Mouse (Mus musculus) adrenal gland, postnatal 14 days (tissue): ENCODE measurements at regions not wholly inside any gene's neighbourhood (a gene's known extent, or its start where the extent isn't known, plus 50 kb on each side); places are given as distances from the start of the nearest gene placed in this dataset.
"Not testable (repeated sequence)": the region's sequence is repeated elsewhere in the genome, so short reads cannot be mapped to it uniquely, and the experiment has no call there.

Experiments
- DNase-seq: peaks from one replicate; pipeline ENCODE4 v3.0.0; 2021; ENCODE audit warnings: mixed read lengths

DNA sequence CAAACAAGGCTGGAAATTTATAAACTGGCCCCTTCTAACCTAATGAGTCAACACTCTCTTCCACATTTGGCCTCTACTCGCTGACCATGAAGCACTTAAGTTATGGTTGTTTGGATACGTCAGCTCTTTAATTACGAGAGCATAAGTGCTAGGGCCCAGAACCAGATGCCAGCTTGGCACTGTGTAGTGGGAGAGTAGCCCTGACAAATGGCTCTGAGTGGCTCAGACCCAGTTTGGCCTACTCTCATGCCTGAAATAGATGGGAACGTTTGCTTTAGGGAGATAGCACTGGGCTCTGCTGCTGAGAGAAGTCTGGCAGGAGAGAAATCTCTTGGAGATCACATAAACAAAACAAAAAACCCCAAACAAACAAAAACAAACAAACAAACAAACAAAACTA lies 278.5 kb upstream of the Ubash3b start:
- DNase-seq = peak; percentile 31

DNA sequence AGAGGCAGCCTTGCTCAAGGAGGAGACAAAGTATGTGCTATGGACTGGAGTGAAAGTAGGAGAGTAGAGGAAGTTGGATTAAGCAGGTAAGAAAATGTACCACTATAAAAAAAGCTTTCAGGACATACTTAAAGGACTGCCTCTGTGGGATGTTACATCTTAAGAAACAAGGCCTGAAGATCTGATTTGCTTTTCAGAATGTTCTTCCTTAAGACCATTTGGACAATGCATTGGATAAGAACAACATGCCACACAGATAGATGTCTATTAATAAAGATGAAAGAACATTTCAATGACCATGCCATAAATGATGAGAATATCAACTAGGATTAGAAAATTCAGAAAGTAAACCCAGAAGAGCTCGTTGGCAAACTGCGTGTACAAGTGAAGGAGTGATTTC lies 276.6 kb upstream of the Ubash3b start:
- DNase-seq = no peak

DNA sequence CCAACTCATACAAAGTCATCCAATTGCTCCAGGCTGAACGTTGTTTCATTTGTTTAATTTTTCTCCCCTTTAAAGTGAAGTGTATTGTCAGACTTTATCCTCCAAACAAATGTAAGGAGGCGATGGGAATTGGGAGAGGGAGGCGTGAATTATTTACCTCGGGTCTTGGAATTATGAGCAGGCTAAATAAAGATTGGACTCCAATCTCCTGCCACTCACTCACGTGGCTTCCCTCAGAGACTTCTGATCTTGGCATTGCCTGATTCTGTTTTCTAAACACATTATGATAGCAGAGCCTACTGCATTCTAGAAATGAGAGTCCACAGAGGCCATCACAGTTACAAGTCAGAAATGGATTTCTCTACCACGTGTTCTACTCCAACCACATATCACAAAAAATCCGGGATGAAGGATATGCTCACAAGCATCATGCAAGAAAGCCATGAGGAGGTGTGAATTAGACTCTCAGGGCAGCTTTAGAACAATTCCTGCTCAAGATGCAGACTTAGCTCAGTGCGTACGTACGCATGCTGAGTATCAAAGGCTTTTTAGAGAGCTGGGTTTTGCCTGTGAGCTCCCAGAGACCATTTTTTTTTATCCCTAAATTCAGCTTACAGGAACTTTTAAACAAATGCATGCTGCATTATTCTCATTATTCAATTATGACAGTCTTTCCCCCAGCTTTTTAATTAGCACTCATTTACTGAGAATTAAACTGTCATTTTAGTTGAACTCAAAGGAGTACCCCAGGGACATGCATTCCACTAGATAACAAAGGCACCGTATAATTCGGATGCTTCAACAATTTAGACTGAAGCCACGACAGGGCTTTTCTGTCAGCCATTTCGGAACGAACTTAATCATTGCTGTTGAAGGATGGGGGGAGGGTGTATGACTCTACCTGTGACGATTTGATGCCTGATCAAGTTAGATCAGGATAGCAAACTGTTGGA lies 269.2 kb upstream of the Ubash3b start:
- no peak for DNase-seq

DNA sequence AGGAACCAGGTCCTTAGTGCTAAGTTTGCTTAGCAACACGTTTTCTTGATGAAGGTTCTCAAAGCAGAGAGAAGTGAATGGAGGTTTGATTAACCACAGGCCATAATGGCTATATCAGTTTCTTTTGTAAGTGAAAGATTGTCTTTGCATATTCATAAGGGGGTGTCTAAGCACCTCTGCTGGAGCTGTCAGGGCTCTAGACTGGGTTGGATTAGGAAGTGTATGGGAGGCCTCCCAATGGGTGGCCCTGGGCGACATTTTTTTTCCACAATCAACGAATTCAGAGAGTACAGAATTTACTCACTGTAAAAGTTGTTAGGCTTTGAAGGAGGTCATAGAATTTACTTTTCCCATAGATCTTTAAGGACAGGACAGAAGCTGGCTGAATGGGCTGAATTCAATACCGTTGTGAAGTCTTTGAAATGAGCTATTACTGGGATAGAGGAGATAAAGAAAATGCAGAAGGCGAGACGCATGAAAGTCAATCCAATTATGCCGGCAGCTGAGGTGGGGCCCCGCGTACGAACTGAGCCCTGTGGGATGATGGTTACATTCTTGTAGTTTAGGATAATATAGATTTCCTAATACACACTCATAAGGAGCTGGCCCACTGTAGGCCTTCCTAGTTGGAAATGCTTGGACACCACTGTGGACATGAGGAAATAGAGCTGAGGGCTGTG lies 268.4 kb upstream of the Ubash3b start:
- DNase-seq = peak; percentile 7

DNA sequence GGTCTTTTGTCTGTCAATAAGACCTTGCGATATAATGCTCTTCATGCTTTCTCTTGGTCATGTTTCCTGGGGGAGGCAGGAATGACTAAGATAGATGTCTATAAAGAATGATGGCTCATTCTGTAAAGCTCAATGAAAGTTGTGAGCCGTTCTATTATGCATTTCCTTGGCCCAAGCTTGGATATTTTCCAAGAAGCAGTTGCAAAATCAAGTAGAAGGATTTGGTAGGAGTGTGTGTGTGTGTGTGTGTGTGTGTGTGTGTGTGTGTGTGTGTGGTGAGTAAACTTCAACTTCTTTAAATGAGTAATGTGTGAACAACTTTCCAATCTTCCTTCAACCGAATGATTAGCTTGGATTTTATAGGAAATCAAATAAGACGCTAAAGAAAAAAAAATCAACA lies 267.7 kb upstream of the Ubash3b start:
- no peak for DNase-seq

DNA sequence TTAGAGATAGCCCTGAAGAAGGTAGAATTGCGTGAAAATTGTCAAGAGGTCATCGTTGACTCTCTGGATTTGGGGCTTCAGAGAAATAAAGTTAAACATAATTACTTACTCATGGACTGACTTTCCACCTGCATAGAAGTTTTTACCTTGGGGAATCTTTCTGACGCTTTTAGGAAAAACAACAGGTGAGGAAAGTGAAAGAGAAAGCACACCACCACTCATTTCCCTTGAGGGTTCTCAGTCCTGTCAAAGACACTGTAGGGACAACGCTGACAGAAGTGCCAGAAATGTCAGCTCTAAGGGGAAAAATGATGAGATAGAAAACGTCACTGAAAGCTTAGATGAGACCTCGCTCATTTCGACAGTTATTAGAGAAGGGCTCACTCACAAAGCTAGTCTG lies 265.2 kb upstream of the Ubash3b start:
- DNase-seq = no peak

DNA sequence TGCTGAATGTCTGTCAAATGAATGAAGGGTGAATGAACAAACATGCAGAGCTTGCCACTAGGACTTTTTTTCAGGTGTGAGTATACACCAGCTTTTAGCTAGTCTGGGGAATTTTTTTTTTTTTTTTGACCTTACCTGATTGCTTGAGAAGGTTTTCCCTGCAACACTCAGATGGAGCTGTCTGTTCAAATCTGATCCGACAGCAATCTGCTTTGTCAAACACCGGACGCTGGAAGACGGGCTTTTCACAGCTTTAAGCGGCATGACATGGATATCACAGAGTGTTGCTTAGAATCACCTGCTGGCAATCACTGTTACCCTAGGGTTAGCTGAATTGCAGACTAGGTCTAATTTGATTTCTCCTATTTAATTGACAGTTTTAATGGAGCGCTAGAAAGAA lies 263.7 kb upstream of the Ubash3b start:
- DNase-seq = no peak

DNA sequence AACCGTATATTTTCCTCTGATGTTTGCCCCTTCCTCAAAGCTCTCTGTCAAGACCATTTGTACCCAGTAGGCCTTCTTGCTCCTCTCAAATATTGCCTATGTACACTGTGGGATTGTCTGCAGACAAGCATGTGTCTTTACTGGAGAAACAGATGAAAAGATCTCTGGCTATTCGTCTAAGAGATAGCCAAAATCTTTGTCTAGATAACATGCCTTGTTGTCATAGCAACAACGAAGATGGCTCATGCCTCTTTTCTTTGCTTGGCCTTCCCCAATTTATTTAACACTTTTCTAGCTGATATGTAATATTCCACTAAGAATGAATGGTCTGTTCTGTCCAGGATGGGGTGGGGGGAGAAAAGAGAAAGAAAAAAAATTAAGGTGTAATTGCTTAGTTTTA lies 252.3 kb upstream of the Ubash3b start:
- no peak for DNase-seq

DNA sequence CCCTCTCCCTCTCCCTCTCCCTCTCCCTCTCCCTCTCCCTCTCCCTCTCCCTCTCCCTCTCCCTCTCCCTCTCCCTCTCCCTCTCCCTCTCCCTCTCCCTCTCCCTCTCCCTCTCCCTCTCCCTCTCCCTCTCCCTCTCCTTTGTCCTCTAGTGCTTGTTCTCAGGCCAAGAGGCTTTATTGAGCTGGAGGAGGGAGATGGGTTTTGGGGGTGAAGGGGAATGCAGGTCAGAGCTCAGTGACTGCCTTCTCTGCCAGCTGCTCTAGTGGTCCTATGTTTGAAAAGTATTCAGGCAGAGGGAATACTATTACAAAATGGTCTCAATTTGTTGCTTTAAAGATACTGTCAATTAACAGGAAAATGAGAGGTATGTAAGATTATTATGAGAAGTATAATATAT lies 251.6 kb upstream of the Ubash3b start:
- not testable (repeated sequence) for DNase-seq

DNA sequence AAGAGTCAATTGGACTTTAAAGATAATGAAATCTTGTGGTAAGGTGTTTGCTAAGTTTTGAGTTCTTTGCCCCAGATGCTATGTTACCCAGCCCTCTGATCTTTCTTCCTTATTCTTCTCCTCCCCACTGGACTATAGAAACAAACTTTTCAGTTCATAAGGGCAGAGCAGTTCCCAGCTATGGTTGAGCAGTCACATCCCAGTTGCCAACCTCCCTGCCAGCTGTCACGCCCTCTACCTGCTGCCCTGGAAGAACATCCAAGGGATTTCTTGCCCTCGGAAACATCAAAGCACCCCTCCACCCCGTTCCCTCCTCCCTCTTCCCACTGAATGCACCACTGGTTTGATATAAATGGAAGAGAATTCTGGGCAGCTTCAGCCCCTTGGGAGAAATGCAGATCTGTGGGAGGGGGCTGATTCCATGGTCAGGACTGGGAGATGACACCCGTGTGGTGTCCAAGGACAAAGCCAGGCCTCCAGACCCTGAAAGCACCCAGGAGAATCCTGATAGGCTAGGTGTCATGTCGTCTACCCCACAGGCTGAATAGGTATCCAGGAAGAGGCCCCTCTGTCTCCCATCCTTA lies 250.8 kb upstream of the Ubash3b start:
- no peak for DNase-seq

DNA sequence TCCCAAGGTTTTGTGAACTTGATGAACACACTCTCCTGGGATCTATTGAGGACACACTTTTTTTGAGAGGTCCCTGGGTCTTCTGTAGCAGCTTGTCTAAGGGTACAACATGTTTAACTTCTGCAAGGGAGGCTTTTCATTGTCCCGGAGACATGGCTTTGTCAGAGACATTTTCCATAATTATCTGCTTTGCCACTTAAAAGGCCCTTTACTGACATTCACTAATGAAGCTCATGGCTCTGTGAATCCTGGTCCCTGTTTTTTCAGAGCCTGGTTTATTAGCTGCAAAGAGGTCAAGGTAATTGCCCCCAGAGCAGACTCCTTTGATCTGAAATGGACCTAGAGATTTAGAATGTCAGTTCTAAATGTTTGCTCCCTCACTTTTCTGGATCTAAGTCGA lies 246.8 kb upstream of the Ubash3b start:
- DNase-seq = no peak

DNA sequence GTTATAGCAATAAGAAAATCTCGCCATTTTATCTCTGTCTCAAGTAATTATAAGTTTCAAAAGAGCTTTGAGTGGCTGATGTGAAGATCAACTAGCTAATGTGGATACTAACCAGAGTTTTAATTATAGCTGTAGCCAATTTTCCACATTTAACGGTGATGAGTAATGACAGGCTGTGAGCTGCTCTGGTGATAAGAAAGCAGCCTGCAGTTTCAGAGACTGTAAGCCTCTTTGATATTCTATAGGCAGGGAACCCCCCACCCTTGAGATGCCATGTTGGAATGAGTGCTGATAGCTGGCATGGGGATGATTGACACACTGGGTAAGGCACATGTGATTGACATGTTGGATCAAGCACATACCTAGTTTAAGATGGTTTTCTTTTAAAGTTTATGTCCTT lies 245.6 kb upstream of the Ubash3b start:
- DNase-seq = no peak

DNA sequence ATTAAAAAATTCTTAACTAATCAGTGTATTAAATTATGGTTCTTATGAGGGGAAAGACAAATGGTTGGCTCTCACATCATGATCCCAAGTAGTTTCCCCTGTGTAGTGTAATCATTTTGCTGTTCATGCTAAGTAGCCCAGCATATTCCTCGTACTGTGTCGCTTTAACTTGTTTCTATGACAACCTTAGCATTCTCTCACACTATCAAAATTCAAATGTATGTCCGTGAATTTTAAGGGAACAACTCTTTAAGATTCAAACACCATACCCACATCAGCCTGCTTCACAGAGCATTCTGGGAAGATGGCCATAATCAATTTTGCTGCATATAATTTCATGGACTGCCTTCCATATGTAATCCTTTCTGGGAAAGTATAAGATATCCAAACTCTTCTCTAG lies 241.4 kb upstream of the Ubash3b start:
- no peak for DNase-seq

DNA sequence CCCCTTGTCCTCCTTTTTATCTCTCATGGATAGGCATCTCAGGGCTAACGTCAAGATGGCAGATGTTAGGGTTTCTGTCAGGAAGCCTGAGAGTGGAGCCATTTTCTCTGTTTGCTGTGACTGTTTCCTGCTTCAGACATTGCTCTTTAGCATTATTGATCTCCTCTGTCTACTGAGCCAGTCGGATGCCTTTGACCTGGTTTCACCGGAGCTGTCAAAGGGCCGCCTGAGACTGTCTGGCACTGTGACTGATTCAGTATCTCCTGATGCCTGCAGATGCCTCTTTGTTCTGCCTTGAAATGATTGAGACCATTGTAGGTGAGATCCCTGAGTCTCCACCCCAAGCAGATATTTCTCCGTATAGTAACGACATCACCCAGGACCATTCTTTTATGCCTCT lies 239.5 kb upstream of the Ubash3b start:
- DNase-seq = no peak

DNA sequence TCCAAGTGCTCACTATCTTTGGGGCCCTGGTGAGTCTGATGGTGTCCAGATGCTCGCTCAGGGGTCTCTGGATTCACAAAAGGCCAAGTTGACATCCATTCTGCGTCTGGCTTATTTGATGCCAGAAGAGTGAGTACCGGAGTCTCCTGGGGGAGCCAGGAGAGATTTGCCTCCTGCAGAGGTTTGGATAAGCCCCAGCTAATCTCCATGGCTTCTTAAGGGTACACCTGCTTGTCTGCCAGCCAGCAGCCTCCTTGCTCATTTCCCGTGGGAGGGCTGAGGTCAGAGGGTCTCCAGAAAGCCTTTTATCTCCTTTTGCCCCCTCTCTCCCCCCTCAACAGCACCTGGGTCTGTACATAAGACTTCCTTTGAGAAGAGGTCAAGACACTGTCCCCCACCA lies 234.0 kb upstream of the Ubash3b start:
- no peak for DNase-seq

DNA sequence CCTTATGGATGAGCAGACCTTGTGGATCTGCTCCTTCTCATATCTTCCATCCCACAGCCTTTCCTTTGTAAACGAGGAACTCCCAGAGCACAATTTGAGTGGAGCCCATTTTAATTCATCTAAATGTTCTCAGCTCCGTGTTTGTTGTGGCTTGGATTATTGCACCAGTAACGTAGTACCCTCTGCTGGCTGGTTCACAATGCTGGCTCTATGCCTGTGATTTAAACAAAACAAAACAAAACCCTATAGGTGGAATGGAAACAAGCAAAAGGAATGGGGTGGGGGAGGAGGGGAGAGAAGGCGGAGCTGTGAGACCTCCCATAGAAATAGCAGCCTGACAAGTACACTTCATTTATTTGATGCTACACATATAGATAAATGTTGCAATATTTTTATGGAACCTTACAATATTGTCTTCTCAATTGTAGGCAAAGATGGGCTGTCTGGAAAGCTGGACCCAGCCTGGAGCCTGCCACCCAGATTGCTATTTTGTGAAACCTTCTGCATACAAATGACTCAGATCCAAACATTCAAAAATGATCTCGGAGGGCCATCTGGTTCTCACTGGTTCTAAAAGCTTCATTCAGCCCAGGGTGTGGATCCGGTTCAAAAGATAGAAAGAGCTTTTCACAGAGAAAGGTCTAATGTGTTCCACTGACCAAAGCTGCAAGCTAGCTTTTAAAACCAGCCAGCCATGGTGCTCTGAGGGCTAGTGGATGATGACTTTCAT lies 230.3 kb upstream of the Ubash3b start:
- DNase-seq = no peak

DNA sequence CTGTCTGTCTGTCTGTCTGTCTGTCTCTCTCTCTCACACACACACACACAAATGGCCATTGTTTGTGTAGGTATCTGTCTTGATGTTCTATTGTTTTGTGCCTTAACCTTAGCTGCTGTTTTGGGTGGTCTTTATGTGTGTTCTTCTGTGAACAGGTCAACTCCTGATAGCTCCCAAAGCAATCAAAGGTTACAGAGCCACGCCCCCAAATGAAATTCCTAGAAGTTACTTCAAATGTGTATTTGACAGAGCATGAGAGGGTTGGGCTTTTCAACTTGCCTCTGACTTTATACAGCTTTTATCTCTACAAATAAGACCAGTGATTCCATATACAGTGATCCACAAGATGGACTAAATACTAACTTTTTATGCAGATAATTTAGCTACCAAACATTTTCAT lies 217.8 kb upstream of the Ubash3b start:
- DNase-seq = no peak

DNA sequence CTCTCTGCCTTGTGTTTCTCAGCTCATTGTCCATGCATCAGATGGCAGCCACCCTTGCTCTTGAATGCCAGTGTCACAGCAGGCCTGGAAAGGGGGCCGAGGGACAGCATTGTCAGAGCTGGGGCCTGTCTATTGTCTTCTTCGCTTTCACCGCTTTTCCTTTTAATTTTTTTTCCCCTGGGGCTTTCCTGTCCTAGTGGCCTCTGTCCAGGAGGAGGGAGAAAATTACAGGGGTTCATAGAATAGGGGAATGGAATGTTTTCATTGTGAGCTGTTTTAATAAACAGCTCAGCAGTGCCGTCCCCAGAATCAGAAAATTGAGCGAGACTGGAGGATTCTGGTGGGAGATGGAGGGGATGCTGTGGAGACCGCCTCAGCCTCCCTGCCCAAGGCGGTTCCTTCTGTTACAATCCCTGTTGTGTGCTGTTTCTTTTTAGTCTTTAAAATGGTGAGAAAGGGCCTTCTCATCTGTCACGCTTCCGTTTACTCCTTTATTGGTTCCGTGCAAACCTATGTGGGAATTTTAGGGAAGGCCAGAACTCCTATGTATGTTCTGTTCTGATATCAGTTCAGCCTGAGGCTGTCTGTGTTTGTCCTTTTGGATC lies 217.2 kb upstream of the Ubash3b start:
- no peak for DNase-seq

DNA sequence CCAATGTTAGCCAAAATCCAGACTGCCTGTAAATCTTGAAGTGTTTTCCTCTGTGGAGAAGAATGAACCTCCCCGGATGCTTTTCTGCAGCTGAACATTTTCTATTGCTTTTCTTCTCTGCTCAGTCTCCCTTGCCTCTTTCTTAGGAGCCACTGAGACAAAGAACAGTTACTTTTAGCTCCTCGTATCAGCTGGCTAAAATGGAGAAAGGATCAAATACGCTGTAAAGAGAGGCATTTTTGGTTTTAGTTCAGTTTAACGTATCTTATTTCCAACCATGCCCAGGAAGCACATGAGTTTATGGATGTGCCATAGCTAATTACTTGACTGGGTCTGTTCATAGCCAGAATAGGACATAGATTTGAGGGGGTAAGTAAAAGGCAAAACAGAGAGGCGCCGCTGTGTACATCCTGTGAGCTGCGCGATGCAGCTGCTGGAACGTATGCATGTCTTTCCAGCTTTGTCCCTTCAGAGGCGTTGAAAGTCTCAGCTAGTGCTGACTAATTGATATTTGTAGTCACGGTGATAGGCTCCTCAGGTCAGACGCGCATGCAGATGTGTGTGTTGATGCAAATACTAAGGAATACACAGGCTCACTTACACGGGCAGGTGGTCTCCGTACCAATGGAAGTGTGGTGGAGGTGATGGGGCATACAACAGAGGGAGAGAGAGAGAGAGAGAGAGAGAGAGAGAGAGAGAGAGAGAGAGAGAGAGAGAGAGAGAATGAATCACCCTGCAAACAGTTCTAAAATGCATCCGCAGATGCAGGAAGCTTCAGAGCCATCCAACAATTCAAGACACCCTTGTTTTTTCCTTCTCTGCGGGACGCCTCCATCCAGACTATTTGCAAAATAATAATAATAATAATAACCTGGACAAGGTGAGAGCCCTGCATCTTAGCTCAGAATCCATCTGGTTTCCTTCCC lies 216.5 kb upstream of the Ubash3b start:
- no peak for DNase-seq

DNA sequence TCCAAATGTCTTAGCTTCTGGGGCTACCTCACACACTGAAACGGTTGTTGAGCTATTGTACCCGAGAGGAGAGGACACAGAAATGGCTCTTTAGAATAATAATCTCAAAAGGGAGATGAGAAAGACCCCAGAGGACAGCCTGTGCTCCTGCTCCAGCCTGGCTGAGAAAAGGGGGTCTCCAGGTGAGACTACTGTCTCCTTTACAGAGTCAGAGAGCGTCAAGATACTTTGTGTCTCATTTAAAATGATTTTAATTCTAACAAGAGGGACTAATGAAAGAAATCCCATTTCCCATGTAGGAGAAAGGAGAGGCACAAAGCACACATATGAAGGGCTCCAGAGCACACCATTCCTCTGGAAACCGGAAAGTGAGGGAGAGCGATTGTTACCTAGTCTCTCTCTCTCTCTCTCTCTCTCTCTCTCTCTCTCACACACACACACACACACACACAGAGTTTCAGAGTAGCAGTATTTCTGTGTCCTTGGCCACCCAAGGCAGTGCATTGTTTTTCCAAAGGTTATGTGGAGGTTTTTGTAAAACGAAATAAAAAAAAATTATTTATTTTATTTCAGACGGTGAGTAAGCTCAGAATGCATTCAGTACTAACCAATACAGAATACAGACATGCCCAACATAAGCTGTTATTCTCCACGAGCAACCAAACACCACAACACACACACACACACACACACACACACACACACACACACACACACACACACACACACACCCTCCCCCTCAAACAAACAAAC lies 215.6 kb upstream of the Ubash3b start:
- DNase-seq = no peak
